Mouse (Mus musculus) heart, embryonic 11.5 days (tissue): ENCODE measurements around the gene Sphk2. TPM values are rescaled to one million over a fixed set of nuclear protein-coding genes. Genes with fewer than 3 reads are reported as not detected.
A peak's percentile ranks its signal among the peaks of the same experiment; 100 is the strongest.

ENCODE experiments used
- ATAC-seq: fragments of 200-750 bp; cut with Nextera tagmentation; replicated peaks from 2 replicates; pipeline ENCODE4 v1.8.0; 2017; ENCODE audit warnings: moderate library complexity; ENCODE audit not compliant: insufficient number of reproducible peaks, low FRiP score, low TSS enrichment
- H3K27ac ChIP-seq: fragments of 300-500 bp; sonication (generic); 2 replicates; pipeline ENCODE4 v1.5.1; 2014; ENCODE audit warnings: mild to moderate bottlenecking, low read depth, low read length
- H3K27me3 ChIP-seq: fragments of 300-500 bp; sonication (generic); 2 replicates; pipeline ENCODE4 v1.6.1; 2014; ENCODE audit warnings: mild to moderate bottlenecking, low read length, mixed read lengths; ENCODE audit not compliant: control insufficient read depth, insufficient read depth
- H3K36me3 ChIP-seq: fragments of 300-500 bp; sonication (generic); 2 replicates; pipeline ENCODE4 v1.6.1; 2014; ENCODE audit warnings: mild to moderate bottlenecking, low read length, moderate library complexity, mixed read lengths; ENCODE audit not compliant: control insufficient read depth, insufficient read depth
- H3K4me1 ChIP-seq: fragments of 300-500 bp; sonication (generic); 2 replicates; pipeline ENCODE4 v1.6.1; 2014; ENCODE audit warnings: low read length; ENCODE audit not compliant: control insufficient read depth, insufficient read depth
- H3K4me2 ChIP-seq: fragments of 300-500 bp; sonication (generic); 2 replicates; pipeline ENCODE4 v1.6.1; 2014; ENCODE audit warnings: mild to moderate bottlenecking, moderate library complexity
- H3K4me3 ChIP-seq: fragments of 300-500 bp; sonication (generic); 2 replicates; pipeline ENCODE4 v1.5.1; 2014; ENCODE audit warnings: low read depth, low read length
- H3K9ac ChIP-seq: fragments of 300-500 bp; sonication (generic); 2 replicates; pipeline ENCODE4 v1.6.1; 2014; ENCODE audit warnings: mild to moderate bottlenecking, low read depth, low read length, moderate library complexity
- H3K9me3 ChIP-seq: fragments of 300-500 bp; sonication (generic); replicated peaks from 2 replicates; pipeline ENCODE4 v1.6.1; 2016; ENCODE audit warnings: low read length; ENCODE audit not compliant: control insufficient read depth
- WGBS: fragments of 180-500 bp; shearing (Covaris S2); extraction: QIAGEN DNeasy Blood & Tissue Kit; methylation state at CpG from one replicate; pipeline ENCODE4 v1.1.7; 2014; ENCODE audit not compliant: insufficient replicate concordance; 5-methylcytosine and 5-hydroxymethylcytosine counted together
- polyA plus RNA-seq: library from polyadenylated mRNA; unstranded; fragments of >200 nt; fragmentation: Nextera tagmentation; extraction: Ambion mirVana; gene quantifications from 2 replicates; pipeline ENCODE4 v1.2.1, GENCODE M21; 2014

Gene Sphk2
- polyA plus RNA-seq, 1 experiment from 2014 or later: 13.2 TPM

DNA sequence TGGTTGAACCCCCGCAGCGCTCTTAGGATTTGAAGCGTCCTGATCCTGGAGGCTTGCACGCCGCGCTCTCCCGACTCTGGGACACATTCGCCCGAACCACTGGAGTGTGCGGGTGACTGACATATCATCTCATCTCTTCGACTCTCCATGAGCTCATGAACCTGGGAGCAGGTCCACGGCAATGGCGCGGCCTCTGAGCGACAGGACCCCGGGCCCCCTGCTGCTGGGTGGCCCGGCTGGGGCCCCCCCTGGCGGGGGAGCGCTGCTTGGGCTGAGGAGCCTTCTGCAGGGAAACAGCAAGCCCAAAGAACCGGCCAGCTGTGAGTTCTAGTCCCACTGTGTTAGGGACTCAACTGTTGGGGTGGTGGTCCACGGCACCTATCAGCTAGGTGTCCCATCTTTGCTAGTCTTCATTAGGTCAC, 12.3 kb downstream of the Sphk2 start:
- ATAC-seq: no peak
- H3K4me1 ChIP-seq: peaks cover 35% of the 10 kb centered on the region
- H3K36me3 ChIP-seq: peaks cover under 1% of the 10 kb centered on the region; the same call in 1 of the 2 replicates
- under 1% methylated on average over 21 of the region's 21 CpGs for WGBS
- peak overlapping the region; percentile 71 for H3K4me3 ChIP-seq
- peaks cover 3% of the 10 kb centered on the region for H3K27me3 ChIP-seq
- peak overlapping the region; percentile 79 for H3K27ac ChIP-seq
- peak overlapping the region; percentile 62 for H3K9ac ChIP-seq
- no peaks in the 10 kb centered on the region for H3K9me3 ChIP-seq
- H3K4me2 ChIP-seq: peak overlapping the region; percentile 97

DNA sequence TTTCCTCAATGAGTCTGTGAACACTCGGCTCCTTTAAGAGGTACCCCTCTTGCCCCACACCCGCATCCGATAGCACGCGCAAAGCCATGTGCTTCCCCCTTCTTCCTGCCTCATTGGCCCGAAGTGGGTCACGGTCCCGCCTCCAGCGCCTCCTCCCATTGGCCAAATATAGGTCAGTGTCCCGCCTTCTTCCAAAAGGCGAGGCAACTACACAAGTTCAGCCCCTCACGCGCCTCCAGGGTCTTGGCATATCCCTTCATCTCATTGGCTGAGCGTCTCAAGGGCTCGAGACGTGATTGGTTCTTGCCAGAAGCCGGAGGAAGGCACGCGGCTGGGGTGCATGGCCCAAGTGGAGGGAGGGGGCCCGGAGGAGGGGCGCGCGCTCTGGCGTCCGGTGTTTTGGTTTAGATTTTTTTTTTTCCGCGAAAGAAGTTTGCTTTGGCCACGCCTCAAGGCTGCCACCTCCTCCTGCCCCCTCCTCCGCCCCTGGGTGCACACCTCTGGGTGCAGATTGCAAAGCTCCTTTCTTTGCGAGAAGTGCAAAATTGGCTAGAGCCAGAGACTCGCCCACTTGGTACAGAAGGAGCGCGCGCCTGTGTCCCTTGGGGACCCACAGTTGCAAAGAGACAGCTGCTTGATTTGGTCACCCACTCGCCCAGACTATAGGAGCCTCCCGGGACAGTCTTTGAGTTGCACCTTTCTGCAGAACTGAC, 12.9 kb downstream of the Sphk2 start, which contains the start of gene Dbp:
Gene Dbp (plus strand): TSS at position 359 of the 713 bp plus-strand sequence.
- H3K4me3 ChIP-seq: peak within 1 kb of the TSS; percentile 71
- peak within 1 kb of the TSS; percentile 97 for H3K4me2 ChIP-seq
- H3K27me3 ChIP-seq: peaks cover 8% of the 10 kb centered on the region
- WGBS: under 1% methylated on average over 35 of the region's 36 CpGs
- H3K27ac ChIP-seq: peak within 1 kb of the TSS; percentile 79
- H3K4me1 ChIP-seq: peaks cover 41% of the 10 kb centered on the region
- peak; percentile 85 for ATAC-seq
- H3K9me3 ChIP-seq: no peaks in the 10 kb centered on the region
- peak within 1 kb of the TSS; percentile 86 for H3K9ac ChIP-seq
- no peaks in the 10 kb centered on the region for H3K36me3 ChIP-seq

DNA sequence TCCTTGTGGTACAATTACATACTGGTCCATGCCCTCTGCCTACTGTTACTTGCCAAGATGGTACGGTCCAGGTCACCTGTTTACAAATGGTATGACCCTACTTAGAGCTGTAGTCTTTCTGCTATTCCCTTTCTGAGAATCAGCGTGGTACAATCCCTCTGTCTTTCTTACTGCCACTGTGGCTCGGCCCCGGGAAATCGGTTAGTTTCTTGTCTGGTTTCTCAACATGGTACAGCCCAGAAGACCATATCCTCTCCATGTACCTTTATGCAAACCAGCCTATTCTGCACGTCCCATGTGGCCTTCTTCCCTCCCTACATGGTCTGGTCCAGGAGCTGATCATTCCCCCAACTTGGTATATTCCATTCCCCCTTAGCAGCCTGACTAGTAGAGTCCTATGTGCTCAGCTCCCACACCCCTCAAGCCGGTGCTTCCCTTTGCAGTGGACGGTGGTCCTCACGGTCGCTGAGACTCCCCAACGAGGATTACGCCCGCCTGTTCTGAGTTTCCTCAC, 13.7 kb downstream of the Sphk2 start:
- WGBS: 1% methylated on average over 13 of the region's 13 CpGs

DNA sequence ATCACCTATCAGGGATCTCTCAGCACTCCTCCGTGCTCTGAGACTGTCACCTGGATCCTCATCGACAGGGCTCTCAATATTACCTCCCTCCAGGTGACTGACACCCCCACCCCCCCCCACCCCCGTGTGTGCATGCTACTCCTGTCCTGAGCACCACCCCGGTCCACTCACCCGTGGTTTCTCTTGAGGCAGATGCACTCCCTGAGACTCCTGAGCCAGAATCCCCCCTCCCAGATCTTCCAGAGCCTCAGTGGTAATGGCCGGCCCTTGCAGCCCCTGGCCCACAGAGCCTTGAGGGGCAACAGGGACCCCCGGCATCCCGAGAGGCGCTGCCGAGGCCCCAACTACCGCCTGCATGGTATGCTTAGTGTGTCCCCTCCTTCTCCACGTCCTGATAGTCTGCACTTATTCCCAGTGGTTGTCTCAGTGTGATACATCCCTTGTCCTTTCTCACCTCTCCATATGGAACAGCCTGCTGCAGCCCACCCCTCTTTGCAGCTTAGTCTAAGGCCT, 14.2 kb downstream of the Sphk2 start:
- peaks cover 39% of the 10 kb centered on the region for H3K4me1 ChIP-seq
- H3K9me3 ChIP-seq: no peaks in the 10 kb centered on the region
- 47% methylated on average over 12 of the region's 12 CpGs for WGBS
- H3K4me2 ChIP-seq: peak overlapping the region; percentile 97
- H3K4me3 ChIP-seq: peak overlapping the region; percentile 71
- H3K27ac ChIP-seq: peak overlapping the region; percentile 70
- peak overlapping the region; percentile 54; the same call in 1 of the 2 replicates for H3K9ac ChIP-seq
- ATAC-seq: no peak
- peaks cover 21% of the 10 kb centered on the region for H3K27me3 ChIP-seq
- no peaks in the 10 kb centered on the region for H3K36me3 ChIP-seq

More for the DNA sequence above, 13.7 kb downstream of the Sphk2 start:
- H3K4me3 ChIP-seq: peak overlapping the region; percentile 71
- peak overlapping the region; percentile 97 for H3K4me2 ChIP-seq
- ATAC-seq: 0 out of 2 replicates have a peak, but pooled peaks have one; percentile 16
- H3K4me1 ChIP-seq: peaks cover 42% of the 10 kb centered on the region
- peak overlapping the region; percentile 70 for H3K27ac ChIP-seq
- H3K9ac ChIP-seq: peak overlapping the region; percentile 54
- no peaks in the 10 kb centered on the region for H3K36me3 ChIP-seq
- H3K27me3 ChIP-seq: peaks cover 16% of the 10 kb centered on the region
- no peaks in the 10 kb centered on the region for H3K9me3 ChIP-seq

DNA sequence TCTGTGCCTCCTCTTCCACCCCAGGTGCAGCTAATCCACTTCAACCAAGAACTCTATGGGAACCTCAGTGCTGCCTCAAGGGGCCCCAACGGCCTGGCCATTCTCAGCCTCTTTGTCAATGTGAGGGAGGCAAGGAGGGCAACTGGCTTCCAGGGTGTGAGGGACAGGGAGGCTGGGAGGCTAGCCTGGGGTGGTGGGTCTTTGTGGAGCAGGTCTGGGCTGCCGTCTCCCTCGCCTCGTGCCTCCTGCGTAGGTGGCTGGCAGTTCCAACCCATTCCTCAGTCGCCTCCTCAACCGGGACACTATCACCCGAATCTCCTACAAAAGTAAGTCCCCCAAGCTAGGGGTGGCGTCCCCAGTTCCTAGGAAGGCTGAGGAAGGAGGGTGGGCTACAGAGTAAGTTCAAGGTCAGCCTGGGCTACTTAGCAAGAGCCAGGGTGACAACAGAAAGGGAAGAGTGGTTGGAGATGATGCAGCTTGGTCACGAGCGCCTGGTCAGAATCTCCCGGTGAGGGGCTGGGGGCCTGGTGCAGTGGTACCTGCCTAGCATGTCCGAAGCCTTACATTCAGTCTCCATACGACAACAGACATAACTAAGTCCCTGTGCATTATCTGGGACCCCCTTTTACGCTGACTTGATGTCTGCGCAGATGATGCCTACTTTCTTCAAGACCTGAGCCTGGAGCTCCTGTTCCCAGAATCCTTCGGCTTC, 14.8 kb downstream of the Sphk2 start:
- Histone ChIP-seq H3K9ac (no peak overlapping the region), H3K9me3 (no peaks in the 10 kb centered on the region), H3K4me2 (no peak overlapping the region; the same call in 1 of the 2 replicates), H3K4me3 (no peak overlapping the region), H3K4me1 (peaks cover 33% of the 10 kb centered on the region), H3K36me3 (no peaks in the 10 kb centered on the region), H3K27me3 (peaks cover 27% of the 10 kb centered on the region), H3K27ac (no peak overlapping the region)
- WGBS: 83% methylated on average over 17 of the region's 17 CpGs
- ATAC-seq: no peak

DNA sequence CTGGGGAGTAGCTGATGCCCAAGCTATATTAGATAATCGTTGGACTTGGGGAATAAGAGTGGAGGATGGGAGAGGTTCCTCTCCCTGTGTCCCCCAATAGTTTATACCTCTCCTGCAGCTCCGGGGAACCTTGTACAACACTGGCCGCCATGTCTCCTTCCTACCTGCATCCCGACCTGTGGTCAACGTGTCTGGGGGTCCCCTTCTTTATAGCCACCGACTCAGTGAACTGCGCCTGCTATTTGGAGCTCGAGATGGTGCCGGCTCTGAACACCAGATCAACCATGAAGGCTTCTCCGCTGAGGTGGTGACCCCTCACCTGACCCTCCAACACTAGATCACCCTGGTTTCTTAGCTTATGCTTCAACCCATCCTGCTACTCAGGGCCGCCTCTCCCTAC, 15.5 kb downstream of the Sphk2 start:
- Histone ChIP-seq H3K4me2 (no peak overlapping the region), H3K9ac (no peak overlapping the region), H3K36me3 (no peaks in the 10 kb centered on the region), H3K9me3 (no peaks in the 10 kb centered on the region), H3K27ac (no peak overlapping the region), H3K4me3 (no peak overlapping the region), H3K4me1 (peaks cover 27% of the 10 kb centered on the region), H3K27me3 (peaks cover 29% of the 10 kb centered on the region)
- ATAC-seq: no peak
- 88% methylated on average over 11 of the region's 11 CpGs for WGBS

DNA sequence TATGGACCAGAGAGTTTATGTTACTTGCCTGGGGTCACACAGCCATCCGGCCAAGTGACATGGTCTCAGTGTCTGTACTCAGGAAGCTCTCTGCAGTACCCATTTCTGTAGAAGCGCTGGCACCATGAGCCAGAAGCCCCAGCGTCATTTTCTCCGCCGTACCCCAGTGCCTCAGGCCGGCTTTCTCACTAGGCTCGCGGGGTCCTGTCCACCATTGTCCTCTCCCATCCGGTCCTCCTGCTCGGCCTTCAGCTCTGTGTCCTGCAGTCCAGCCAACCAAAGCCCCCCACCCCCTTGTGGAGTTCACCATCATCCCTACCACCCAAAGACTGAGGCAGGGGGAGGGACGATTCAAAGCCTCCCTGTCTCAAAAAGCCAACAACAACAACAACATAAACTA, 16.2 kb downstream of the Sphk2 start:
- no peak overlapping the region for H3K27ac ChIP-seq
- WGBS: 80% methylated on average over 11 of the region's 11 CpGs
- no peak overlapping the region for H3K9ac ChIP-seq
- ATAC-seq: no peak
- peak overlapping the region; percentile 84 for H3K4me2 ChIP-seq
- peaks cover 29% of the 10 kb centered on the region for H3K27me3 ChIP-seq
- no peaks in the 10 kb centered on the region for H3K36me3 ChIP-seq
- H3K9me3 ChIP-seq: no peaks in the 10 kb centered on the region
- peaks cover 24% of the 10 kb centered on the region for H3K4me1 ChIP-seq
- H3K4me3 ChIP-seq: no peak overlapping the region

DNA sequence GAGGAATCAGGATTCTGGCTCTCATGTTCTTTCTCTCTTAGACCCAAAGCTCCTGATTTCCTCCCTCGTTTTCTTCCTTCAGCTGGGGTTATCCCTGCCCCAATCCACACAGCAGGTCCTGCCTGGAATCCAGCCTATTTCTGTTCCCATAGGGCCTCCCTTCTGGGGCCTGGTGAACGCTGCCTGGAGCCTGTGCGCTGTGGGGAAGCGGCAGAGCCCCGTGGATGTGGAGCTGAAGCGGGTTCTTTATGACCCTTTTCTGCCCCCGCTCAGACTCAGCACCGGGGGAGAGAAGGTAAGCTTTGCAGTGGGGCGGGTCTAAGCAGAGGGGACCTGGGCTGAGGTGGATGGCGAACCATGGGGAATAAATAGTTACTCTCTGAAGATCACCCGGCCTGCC, 16.7 kb downstream of the Sphk2 start:
- H3K36me3 ChIP-seq: no peaks in the 10 kb centered on the region
- H3K4me3 ChIP-seq: 0 out of 2 replicates have a peak overlapping the region, but pooled peaks have one; percentile 11
- peak overlapping the region; percentile 84 for H3K4me2 ChIP-seq
- 29% methylated on average over 11 of the region's 11 CpGs for WGBS
- no peak overlapping the region for H3K9ac ChIP-seq
- no peaks in the 10 kb centered on the region for H3K9me3 ChIP-seq
- no peak for ATAC-seq
- peaks cover 22% of the 10 kb centered on the region for H3K4me1 ChIP-seq
- H3K27ac ChIP-seq: 0 out of 2 replicates have a peak overlapping the region, but pooled peaks have one; percentile 13
- peaks cover 29% of the 10 kb centered on the region for H3K27me3 ChIP-seq
